Mouse (Mus musculus) kidney, adult 2 months (tissue): ENCODE results near the gene Thbs1.

Source experiments
- CTCF ChIP-seq: fragments of 200-500 bp; conservative IDR thresholded peaks from 2 replicates; pipeline ENCODE4 v1.5.1; 2011; ENCODE audit warnings: low read depth, mild to moderate bottlenecking, control low read depth, low read length, moderate library complexity, mixed read lengths; ENCODE audit not compliant: insufficient read depth, insufficient read length
- POLR2A ChIP-seq: fragments of 200-500 bp; IDR thresholded peaks from one replicate; pipeline ENCODE4 v1.6.1; 2011; ENCODE audit warnings: low read depth, low read length, control low read depth

GRCm38 (mm10) chr2:118125943-118126470 is 14.3 kb downstream of the Thbs1 start:
- TF ChIP-seq POLR2A (no peak), CTCF (no peak)
